Mouse (Mus musculus) lung, postnatal 0 days (tissue): Measurements from ENCODE around the gene Tuba1c. TPM values are rescaled to one million over a fixed set of nuclear protein-coding genes. Genes with fewer than 3 reads are reported as not detected.

Experiments
- ATAC-seq: fragments of 200-750 bp; cut with Nextera tagmentation; 2 replicates; pipeline ENCODE4 v1.8.0; 2017; ENCODE audit warnings: moderate library complexity
- DNase-seq: peaks from one replicate; pipeline ENCODE4 v3.0.0-alpha.2; 2016; ENCODE audit warnings: low spot score
- H3K27ac ChIP-seq: fragments of 300-500 bp; sonication (generic); 2 replicates; pipeline ENCODE4 v1.5.1; 2014; ENCODE audit warnings: antibody characterized with exemption, mild to moderate bottlenecking, low read length, mixed read lengths
- H3K27me3 ChIP-seq: fragments of 300-500 bp; sonication (generic); replicated peaks from 2 replicates; pipeline ENCODE4 v1.6.1; 2014; ENCODE audit warnings: low read length, mixed read lengths; ENCODE audit not compliant: insufficient read depth
- H3K36me3 ChIP-seq: fragments of 300-500 bp; sonication (generic); 2 replicates; pipeline ENCODE4 v1.6.1; 2014; ENCODE audit warnings: low read length, mixed read lengths; ENCODE audit not compliant: insufficient read depth
- H3K4me1 ChIP-seq: fragments of 300-500 bp; sonication (generic); 2 replicates; pipeline ENCODE4 v1.6.1; 2014; ENCODE audit warnings: antibody characterized with exemption, low read depth, low read length, mixed read lengths; ENCODE audit not compliant: insufficient read depth
- H3K4me2 ChIP-seq: fragments of 300-500 bp; sonication (generic); replicated peaks from 2 replicates; pipeline ENCODE4 v1.6.1; 2014; ENCODE audit warnings: low read depth, mild to moderate bottlenecking, low read length, moderate library complexity, mixed read lengths
- H3K4me3 ChIP-seq: fragments of 300-500 bp; sonication (generic); 2 replicates; pipeline ENCODE4 v1.5.1; 2014; ENCODE audit warnings: low read depth, low read length
- H3K9ac ChIP-seq: fragments of 300-500 bp; sonication (generic); replicated peaks from 2 replicates; pipeline ENCODE4 v1.6.1; 2014; ENCODE audit warnings: low read depth, mild to moderate bottlenecking
- H3K9me3 ChIP-seq: fragments of 300-500 bp; sonication (generic); 2 replicates; pipeline ENCODE4 v1.6.1; 2016; ENCODE audit warnings: low read length, mixed read lengths
- CTCF ChIP-seq: IDR thresholded peaks from 2 replicates; pipeline ENCODE4 v1.5.1; 2016; ENCODE audit warnings: antibody characterized with exemption, mild to moderate bottlenecking
- EP300 ChIP-seq: IDR thresholded peaks from 2 replicates; pipeline ENCODE4 v1.6.1; 2016; ENCODE audit warnings: antibody characterized with exemption, mild to moderate bottlenecking, control low read depth
- WGBS: fragments of 180-500 bp; shearing (Covaris S2); extraction: QIAGEN DNeasy Blood & Tissue Kit; methylation state at CpG from one replicate; pipeline ENCODE4 v1.1.7; 2014; 5-methylcytosine and 5-hydroxymethylcytosine counted together
- polyA plus RNA-seq: library from polyadenylated mRNA; unstranded; fragments of >200 nt; fragmentation: Nextera tagmentation; extraction: Ambion mirVana; gene quantifications from 2 replicates; pipeline ENCODE4 v1.2.1, GENCODE M21; 2015

Tuba1c gene
- 45.1 and 53.2 TPM in 2 replicates for polyA plus RNA-seq

GRCm38 (mm10) chr15:99029619-99030584 is at the start of gene Tuba1c:
Gene Tuba1c (plus strand): TSS chr15:99029891.
- under 1% methylated on average over 52 of the region's 52 CpGs for WGBS
- peaks cover 2% of the 10 kb centered on the region; the same call in 1 of the 2 replicates for H3K36me3 ChIP-seq

DNA sequence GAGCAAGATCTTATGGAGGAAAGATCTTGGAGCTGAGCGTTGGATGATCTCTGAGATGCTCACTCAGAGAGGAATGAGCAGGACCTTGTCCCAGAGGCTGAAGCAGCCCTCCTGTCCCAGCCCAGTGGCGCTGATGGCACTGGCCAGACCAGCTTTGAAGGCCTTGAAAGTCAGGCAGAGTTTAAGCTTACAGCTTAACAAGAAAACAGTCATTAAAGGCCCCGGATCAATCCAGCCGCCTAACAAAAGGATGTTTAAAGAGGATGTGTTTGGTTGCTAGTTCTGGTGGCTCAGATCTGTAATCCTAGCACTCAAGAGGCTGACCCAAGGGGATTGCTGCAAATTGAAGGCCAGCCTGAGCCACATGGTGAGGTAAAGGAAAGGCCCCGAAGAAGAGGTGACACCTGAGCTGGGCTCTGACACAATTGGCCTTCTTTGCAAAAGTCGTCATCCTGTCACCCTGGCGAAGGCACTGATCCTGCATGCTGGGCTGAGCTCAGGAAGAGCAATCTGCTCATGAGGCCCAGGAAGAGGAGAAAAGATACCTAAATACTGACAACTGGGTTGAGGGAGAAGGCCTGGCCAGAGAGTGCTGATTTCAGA is 49.6 kb upstream of the Tuba1c start:
- no peak overlapping the region for H3K4me3 ChIP-seq
- H3K4me1 ChIP-seq = no peaks in the 10 kb centered on the region; the same call in none of the 2 replicates
- ATAC-seq = no peak
- H3K9me3 ChIP-seq = no peaks in the 10 kb centered on the region
- no peaks in the 10 kb centered on the region for H3K27me3 ChIP-seq
- H3K27ac ChIP-seq = no peak overlapping the region
- DNase-seq = no peak
- H3K4me2 ChIP-seq = no peak overlapping the region
- TF ChIP-seq EP300 = no peak
- TF ChIP-seq CTCF = no peak
- no peaks in the 10 kb centered on the region for H3K36me3 ChIP-seq
- 50% methylated on average over 7 of the region's 7 CpGs for WGBS
- no peak overlapping the region for H3K9ac ChIP-seq

More at GRCm38 (mm10) chr15:99029619-99030584, at the start of gene Tuba1c:
- Histone ChIP-seq H3K4me3 (peak within 1 kb of the TSS; percentile 63), H3K4me2 (peak within 1 kb of the TSS; percentile 92), H3K27me3 (no peaks in the 10 kb centered on the region), H3K9me3 (no peaks in the 10 kb centered on the region), H3K9ac (peak within 1 kb of the TSS; percentile 69), H3K27ac (peak within 1 kb of the TSS; percentile 95), H3K4me1 (peaks cover 19% of the 10 kb centered on the region; the same call in 1 of the 2 replicates)
- ATAC-seq = peak; percentile 92
- DNase-seq = peak; percentile 98
- TF ChIP-seq CTCF (0 out of 2 replicates have a peak, but pooled peaks have one; percentile 7), EP300 (peak; percentile 13; the same call in 1 of the 2 replicates)

DNA sequence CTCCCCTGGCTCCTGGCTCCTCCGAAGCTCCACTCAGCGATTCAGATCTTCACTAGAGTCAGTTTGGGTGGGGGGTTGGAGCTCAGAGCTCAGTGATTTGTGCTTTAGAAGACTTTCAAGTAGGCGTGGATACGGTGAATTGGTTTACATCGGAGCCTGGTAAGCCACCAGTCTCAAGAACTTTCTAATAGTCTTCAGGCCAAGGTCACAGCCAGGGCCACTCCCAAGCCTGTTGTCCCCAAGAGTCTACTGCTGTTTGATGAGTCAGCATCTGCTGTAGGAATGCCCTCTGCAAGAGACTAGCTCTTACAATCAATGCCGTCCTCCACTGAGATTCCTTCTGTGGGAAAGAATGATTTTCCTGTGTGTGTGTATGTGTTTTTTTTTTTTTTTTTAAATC is 47.6 kb upstream of the Tuba1c start:
- H3K36me3 ChIP-seq = no peaks in the 10 kb centered on the region
- no peak overlapping the region for H3K27ac ChIP-seq
- no peaks in the 10 kb centered on the region for H3K9me3 ChIP-seq
- DNase-seq = no peak
- no peak for TF ChIP-seq EP300
- no peak for TF ChIP-seq CTCF
- H3K4me3 ChIP-seq = no peak overlapping the region
- ATAC-seq = no peak
- no peaks in the 10 kb centered on the region for H3K27me3 ChIP-seq
- H3K4me1 ChIP-seq = peaks cover 3% of the 10 kb centered on the region
- H3K9ac ChIP-seq = no peak overlapping the region
- no peak overlapping the region for H3K4me2 ChIP-seq
- WGBS = 77% methylated on average over 6 of the region's 6 CpGs

DNA sequence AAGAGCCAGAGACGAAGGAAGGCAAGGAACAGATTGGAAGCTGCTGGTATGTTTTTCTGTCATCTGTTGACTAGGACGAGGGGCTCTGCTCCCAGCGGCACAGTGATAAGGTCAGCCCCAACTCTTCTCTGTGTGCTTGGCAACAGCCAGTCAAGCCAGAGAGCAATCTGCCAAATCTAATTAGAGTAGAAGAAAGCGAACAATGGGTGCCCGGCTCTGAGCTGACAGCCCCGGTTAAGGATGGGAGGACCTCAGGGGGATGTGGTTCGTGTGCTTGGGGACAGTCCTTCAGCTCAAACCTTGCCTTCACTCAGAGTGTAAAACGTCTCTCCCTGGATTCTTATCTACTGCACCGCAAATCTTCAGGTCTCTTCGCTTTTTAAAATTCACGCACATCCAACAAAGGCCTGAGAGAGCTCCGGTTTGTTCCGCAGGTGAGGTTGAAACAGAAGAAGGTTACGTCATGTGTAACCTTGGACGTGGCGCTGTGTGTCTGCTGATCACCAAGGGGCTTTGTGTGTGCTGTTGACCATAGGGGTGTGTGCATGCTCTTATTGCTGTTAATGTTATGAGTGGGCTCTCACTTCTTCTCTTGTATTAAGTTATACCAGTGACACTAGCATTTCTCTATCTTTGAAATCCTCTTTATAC is 46.1 kb upstream of the Tuba1c start:
- 54% methylated on average over 16 of the region's 16 CpGs for WGBS
- H3K4me2 ChIP-seq = no peak overlapping the region
- no peak overlapping the region for H3K27ac ChIP-seq
- no peaks in the 10 kb centered on the region for H3K27me3 ChIP-seq
- H3K9ac ChIP-seq = no peak overlapping the region
- no peak for ATAC-seq
- H3K9me3 ChIP-seq = no peaks in the 10 kb centered on the region
- H3K36me3 ChIP-seq = no peaks in the 10 kb centered on the region
- no peak for DNase-seq
- peaks cover 3% of the 10 kb centered on the region; the same call in 1 of the 2 replicates for H3K4me1 ChIP-seq
- H3K4me3 ChIP-seq = no peak overlapping the region
- no peak for TF ChIP-seq EP300
- no peak for TF ChIP-seq CTCF

DNA sequence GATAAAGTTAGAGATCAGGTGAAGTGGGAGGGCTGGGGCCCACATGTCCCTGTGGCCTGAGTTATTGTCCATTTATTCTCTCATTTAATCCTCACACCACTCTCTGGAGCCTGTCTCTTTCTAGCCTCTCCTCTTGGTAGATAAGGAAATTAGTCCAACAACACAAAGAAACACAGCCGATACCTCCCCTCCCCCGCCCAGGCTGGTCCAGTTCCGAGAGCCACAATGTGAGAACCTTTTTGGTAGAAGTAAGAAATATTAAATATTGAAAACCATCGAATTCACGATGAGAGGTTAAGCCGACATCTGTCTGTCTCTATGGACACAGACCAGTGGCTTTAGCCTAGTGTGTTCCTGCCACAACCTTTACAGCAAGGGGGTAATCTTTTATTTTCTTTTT is 45.0 kb upstream of the Tuba1c start:
- H3K4me1 ChIP-seq = peaks cover 3% of the 10 kb centered on the region; the same call in 1 of the 2 replicates
- H3K4me3 ChIP-seq = peak overlapping the region; percentile 58
- TF ChIP-seq EP300 (no peak), CTCF (no peak)
- peak overlapping the region; percentile 60 for H3K4me2 ChIP-seq
- no peaks in the 10 kb centered on the region for H3K9me3 ChIP-seq
- 60% methylated on average over 6 of the region's 6 CpGs for WGBS
- H3K36me3 ChIP-seq = no peaks in the 10 kb centered on the region
- ATAC-seq (no peak), DNase-seq (no peak)
- no peak overlapping the region for H3K9ac ChIP-seq
- no peaks in the 10 kb centered on the region for H3K27me3 ChIP-seq
- peak overlapping the region; percentile 99 for H3K27ac ChIP-seq
